Mouse (Mus musculus): ENCODE data around the gene Fpgs. TPM values are rescaled to one million over a fixed set of nuclear protein-coding genes. Genes with fewer than 3 reads are reported as not detected.

Gene Fpgs
- total and polyA plus RNA-seq, 3 experiments = 40.0 to 73.9 TPM; not detected in 1

GRCm38 (mm10) chr2:32751665-32752033 lies 47.7 kb upstream of the Fpgs start:
- no peak for TF ChIP-seq CTCF (IDR thresholded peaks at IDR 0.05 in 2 of 3, conservative IDR thresholded peaks at IDR 0.05 in 1 of 3; ENCODE audit: control insufficient read depth in 1 of 3, insufficient read depth in 1 of 3, low read depth in 2 of 3, low read length in 3 of 3, poor library complexity in 1 of 3, severe bottlenecking in 1 of 3)
- TF ChIP-seq ZMIZ1 (IDR thresholded peaks at IDR 0.05; ENCODE audit: low read depth, low read length) = no peak
- no peak for TF ChIP-seq E2F4 (IDR thresholded peaks at IDR 0.05; ENCODE audit: borderline replicate concordance, low read depth, low read length)
- TF ChIP-seq MXI1 (IDR thresholded peaks at IDR 0.05; ENCODE audit: low read depth, low read length) = no peak
- TF ChIP-seq SIN3A (IDR thresholded peaks at IDR 0.05; ENCODE audit: low read length) = no peak
- TF ChIP-seq NELFE (IDR thresholded peaks at IDR 0.05; ENCODE audit: low read depth, low read length) = no peak
- Histone ChIP-seq H3K79me2 (ENCODE audit: control insufficient read depth, insufficient read depth, low read length, poor library complexity) (no peaks in the 10 kb centered on the region), H3K4me1 (ENCODE audit: control insufficient read depth in 1 of 2, insufficient read depth in 2 of 2, low read length in 2 of 2) (no peaks in the 10 kb centered on the region), H3K27ac (ENCODE audit: control insufficient read depth, low read depth, low read length) (no peak overlapping the region), H3K9me3 (replicated peaks; ENCODE audit: insufficient read depth, low read length) (no peaks in the 10 kb centered on the region), H3K4me3 (ENCODE audit: control insufficient read depth in 1 of 2, insufficient read depth in 1 of 2, low read depth in 2 of 2, low read length in 2 of 2) (no peak overlapping the region), H3K27me3 (ENCODE audit: control insufficient read depth in 1 of 2, insufficient read depth in 2 of 2, low read length in 2 of 2) (no peaks in the 10 kb centered on the region), H3K9ac (ENCODE audit: control insufficient read depth, low read depth, low read length, poor library complexity, severe bottlenecking) (no peak overlapping the region), H3K36me3 (ENCODE audit: control insufficient read depth in 1 of 2, insufficient read depth in 2 of 2, low read length in 2 of 2) (peaks cover 0 to under 1% of the 10 kb centered on the region in 2 experiments; a peak in 1 of 4 replicates)
- DNase-seq (ENCODE audit: low read depth, low spot score) = no peak

GRCm38 (mm10) chr2:32750887-32751664 lies 47.1 kb upstream of the Fpgs start:
- Histone ChIP-seq H3K4me3 (ENCODE audit: control insufficient read depth in 1 of 2, insufficient read depth in 1 of 2, low read depth in 2 of 2, low read length in 2 of 2) (no peak overlapping the region), H3K27me3 (ENCODE audit: control insufficient read depth in 1 of 2, insufficient read depth in 2 of 2, low read length in 2 of 2) (no peaks in the 10 kb centered on the region), H3K27ac (ENCODE audit: control insufficient read depth, low read depth, low read length) (no peak overlapping the region), H3K79me2 (ENCODE audit: control insufficient read depth, insufficient read depth, low read length, poor library complexity) (no peaks in the 10 kb centered on the region), H3K9me3 (replicated peaks; ENCODE audit: insufficient read depth, low read length) (no peaks in the 10 kb centered on the region), H3K4me1 (ENCODE audit: control insufficient read depth in 1 of 2, insufficient read depth in 2 of 2, low read length in 2 of 2) (no peaks in the 10 kb centered on the region), H3K9ac (ENCODE audit: control insufficient read depth, low read depth, low read length, poor library complexity, severe bottlenecking) (no peak overlapping the region), H3K36me3 (ENCODE audit: control insufficient read depth in 1 of 2, insufficient read depth in 2 of 2, low read length in 2 of 2) (no peaks in the 10 kb centered on the region)
- TF ChIP-seq ETS1 (IDR thresholded peaks at IDR 0.05; ENCODE audit: low read depth, low read length) = no peak
- no peak for TF ChIP-seq ZC3H11A (IDR thresholded peaks at IDR 0.05; ENCODE audit: low read depth, low read length)
- TF ChIP-seq ZKSCAN1 (IDR thresholded peaks at IDR 0.05; ENCODE audit: low read depth, low read length) = no peak
- TF ChIP-seq POLR2A (IDR thresholded peaks at IDR 0.05; ENCODE audit: control insufficient read depth in 1 of 2, insufficient read depth in 1 of 2, low read depth in 1 of 2, low read length in 2 of 2, poor library complexity in 1 of 2) = no peak
- no peak for TF ChIP-seq TCF12 (IDR thresholded peaks at IDR 0.05; ENCODE audit: low read depth, low read length)
- TF ChIP-seq EP300 (IDR thresholded peaks at IDR 0.05; ENCODE audit: low read depth in 1 of 2, low read length in 2 of 2) = no peak
- TF ChIP-seq MAZ (IDR thresholded peaks at IDR 0.05; ENCODE audit: low read depth, low read length) = no peak
- no peak for TF ChIP-seq BHLHE40 (IDR thresholded peaks at IDR 0.05; ENCODE audit: borderline replicate concordance, low read depth, low read length)
- TF ChIP-seq SIN3A (IDR thresholded peaks at IDR 0.05; ENCODE audit: low read length) = no peak
- no peak for TF ChIP-seq MYC (IDR thresholded peaks at IDR 0.05; ENCODE audit: low read depth, low read length)
- TF ChIP-seq MAFK (IDR thresholded peaks at IDR 0.05; ENCODE audit: borderline replicate concordance, low read depth, low read length) = no peak
- TF ChIP-seq GABPA (IDR thresholded peaks at IDR 0.05; ENCODE audit: low read depth, low read length) = no peak
- TF ChIP-seq CHD2 (IDR thresholded peaks at IDR 0.05; ENCODE audit: low read length) = no peak
- no peak for TF ChIP-seq SMC3 (IDR thresholded peaks at IDR 0.05; ENCODE audit: low read depth, low read length)
- no peak for DNase-seq (ENCODE audit: low read depth, low spot score)

Data from MEL (cell line).